Mouse (Mus musculus): ENCODE data around the gene Galntl6.

DNA sequence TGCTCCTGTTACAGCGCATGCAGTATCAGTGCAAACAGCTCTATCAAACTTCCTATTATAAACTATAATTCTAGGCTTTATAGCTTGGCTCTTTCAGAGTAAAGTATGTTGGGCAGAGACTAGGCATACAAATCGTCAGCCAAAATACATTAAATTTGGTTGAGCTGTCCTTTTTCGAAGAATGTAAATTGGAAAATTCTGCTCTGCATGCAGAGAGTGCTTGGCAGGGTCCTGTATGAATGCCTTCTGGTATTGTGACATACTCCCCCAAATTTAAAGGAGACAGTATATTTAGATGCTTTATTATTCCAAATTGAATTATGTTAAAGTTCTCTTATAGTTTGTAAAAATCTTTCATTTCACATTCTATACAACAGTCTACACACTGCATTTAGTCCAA is 220.7 kb downstream of the Galntl6 start:
- TF ChIP-seq POLR2A (IDR thresholded peaks at IDR 0.05; ENCODE audit: borderline replicate concordance, insufficient read depth, low read length) (no peak), CTCF (IDR thresholded peaks at IDR 0.05; ENCODE audit: borderline replicate concordance, insufficient read depth, low read depth, low read length) (no peak)

Measured in cerebellum, adult 2 months (tissue).